Mouse (Mus musculus) heart, adult 11 months (tissue): ENCODE data around the gene Ap1s1.

Source experiments
- DNase-seq: peaks from one replicate; pipeline ENCODE4 v3.0.0; 2022

Gene Ap1s1

DNA sequence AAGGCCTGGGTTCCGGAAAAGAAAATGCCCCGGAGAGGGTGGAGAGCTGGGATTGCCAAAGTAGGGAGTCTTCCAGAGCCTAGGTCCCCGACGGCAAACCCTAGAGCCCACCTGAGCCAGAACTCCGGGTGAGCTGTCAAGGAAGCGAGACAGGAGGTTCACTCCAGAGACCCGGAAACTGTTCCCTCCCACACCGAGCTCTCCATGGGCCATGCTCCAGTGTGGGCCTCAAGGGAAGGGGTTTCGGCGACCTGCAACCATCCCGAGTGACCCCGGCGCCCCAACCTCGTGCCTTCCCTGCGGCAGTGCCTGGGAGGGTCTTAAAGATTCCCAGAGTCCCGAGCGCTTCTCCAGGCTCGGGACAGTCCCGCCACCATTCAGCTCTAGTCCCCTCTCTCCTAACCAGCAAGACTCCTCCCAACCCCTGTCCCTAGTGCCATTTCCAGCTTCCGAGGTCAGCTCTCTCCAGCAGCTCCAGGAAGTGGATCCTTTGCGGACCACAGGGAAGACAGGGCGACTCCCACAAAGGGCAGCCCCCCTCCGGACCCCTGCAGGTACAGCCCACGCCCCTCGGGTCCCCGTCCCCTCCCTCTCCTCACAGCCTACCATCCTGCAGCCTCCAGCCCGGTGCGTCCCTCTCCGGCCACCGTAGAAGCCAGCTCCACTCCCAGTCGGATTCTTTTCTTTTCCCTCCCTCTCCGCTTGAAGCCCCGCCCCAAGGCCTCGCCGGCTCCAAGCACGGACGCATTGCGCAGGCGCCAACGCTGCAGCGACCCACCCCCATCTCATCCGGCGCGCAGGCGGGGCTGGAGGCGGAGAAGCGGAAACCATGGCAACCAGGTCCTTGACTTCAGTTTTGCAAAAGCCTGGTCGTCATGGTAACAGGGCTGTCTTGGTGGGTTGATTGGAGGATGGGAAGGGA, at the start of gene Ap1s1:
Gene Ap1s1 (minus strand): TSS at position 734 of the 922 bp plus-strand sequence.
- peak; percentile 100 for DNase-seq

DNA sequence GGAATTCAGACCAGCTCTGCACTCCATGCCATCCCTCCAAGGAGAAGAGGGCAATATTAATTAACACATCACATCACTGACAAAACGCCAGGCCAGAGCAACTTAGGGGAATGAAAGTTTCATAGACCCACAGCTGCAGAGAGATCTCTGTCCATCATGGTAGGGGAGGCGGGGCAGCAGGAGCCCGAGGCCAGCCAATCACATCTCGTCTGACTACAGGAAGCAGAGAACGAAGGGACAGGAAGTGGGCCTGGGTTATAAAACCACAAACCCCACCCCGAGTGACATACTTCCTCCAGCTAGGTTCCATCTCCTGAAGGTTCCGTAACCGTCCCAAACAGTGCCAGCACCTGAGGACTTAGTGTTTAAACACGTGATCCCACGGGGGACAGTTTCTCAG, 49.2 kb upstream of the Ap1s1 start:
- peak; percentile 85 for DNase-seq

DNA sequence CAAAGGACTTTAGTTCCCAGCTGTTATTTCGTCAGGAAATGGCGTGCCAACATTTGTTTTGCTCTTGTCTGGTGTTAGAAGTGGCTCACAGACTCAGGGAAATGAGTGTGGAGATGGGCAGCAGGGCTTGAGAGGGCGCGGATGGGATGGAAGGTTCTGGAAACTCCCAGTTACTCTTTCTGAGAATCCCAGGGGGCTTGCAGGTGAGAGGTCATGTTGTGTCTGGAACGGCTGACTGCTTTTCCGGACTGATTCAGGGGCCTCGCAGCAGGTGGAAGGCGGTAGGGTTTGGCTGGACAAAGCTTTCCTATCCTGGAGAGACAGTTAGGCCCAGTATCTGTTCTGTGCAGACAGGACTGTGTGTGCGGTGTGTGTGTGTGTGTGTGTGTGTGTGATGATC, 47.8 kb upstream of the Ap1s1 start:
- peak; percentile 96 for DNase-seq

DNA sequence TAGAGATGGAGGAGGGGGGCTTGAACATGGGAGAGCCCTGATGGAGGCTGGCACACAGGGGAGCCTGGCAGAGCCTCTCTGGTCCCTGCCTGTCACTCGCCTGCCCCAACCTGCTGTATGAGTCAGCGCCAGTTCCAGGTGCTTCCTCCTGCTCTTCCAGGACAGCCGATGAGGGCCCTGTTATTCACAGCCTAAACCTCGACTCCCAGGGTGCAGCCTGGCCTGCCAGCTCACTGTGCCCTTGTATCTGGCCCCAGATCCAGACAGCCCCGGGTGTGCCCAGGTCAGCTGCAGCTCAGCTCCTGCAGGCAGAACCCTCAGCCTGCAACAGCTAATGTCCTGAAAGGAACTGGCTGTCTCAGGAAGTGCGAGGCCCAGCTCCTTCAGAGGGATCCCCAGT, 45.6 kb upstream of the Ap1s1 start:
- DNase-seq: peak; percentile 92

DNA sequence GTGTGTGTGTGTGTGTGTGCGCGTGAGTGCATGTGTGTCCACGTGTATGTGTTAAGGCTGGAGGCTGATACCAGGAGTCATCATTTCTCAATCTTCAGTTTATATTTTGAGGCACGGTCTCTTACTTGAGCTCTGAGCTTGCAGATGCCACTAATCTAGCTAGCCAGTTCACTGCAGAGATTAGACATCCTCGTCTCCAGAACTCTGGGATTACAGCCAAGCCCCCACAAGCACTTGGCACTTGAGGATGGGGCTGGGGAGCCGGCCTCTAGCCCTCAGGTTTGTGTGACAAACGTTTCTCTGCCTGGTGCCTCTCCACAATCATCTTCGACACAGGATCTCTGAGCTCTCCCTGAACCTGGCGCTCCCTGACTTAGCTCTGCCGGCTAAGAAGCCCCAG, 44.9 kb upstream of the Ap1s1 start:
- DNase-seq: no peak

DNA sequence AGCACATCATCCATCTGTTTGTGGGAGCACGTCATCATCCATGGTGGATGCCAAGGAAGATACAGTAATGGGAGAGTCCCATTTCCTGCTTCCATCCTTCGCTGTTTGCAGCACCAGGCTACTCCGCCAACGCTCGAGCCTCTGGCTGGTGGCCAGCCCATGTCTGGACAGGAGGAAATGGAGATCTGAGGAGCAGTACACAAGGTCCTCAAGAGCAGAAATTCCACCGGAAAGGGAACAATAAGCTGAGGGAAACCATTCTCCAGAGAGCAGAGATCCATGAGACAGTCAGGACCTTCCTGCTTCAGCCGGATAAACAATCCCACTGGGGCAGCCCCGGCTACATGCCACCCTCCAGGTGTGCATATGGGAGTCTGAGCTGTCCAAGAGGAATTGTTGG, 41.5 kb upstream of the Ap1s1 start:
- DNase-seq: peak; percentile 99

DNA sequence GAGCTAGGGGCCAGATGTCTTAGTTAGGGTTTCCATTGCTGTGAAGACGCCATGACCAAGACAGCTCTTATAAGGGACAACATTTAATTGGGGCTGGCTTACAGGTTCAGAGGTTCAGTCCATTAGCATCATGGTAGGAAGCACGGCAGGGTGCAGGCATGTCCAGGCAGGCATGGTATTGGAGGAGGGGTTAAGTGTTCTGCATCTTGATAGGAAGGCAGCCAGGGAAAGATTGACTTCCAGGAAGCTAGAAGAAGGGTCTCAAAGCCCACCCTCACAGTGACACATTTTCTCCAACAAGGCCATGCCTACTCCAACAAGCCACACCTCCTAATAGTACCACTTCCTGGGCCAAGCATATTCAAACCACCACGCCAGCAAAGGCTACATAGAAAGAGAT, 39.8 kb upstream of the Ap1s1 start:
- DNase-seq: no peak

- no peak for DNase-seq
These were observed 39.1 kb upstream of the Ap1s1 start for GRCm38 (mm10) chr5:137085021-137085420.

- no peak for DNase-seq
These were observed 37.1 kb upstream of the Ap1s1 start for GRCm38 (mm10) chr5:137083051-137083450.

DNA sequence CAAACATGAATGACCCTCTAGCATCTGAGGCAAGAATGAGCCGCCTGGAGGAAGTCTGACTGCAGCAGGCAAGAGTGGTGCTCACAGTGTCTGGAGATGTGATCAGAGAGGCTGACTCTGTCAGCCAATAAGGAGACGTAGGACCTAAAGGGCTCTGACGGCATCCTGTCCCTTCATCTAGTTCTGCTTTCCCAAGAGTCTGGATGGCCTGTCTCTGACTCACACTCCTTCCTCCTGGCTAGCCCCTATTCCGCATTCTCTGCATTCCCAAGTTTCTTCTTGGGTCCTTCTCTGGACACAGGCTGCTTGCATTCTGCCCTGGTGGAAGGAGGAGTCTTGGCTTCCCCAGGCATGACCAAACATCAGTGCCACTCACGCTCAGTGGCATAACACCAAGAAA, 33.9 kb upstream of the Ap1s1 start:
- peak; percentile 98 for DNase-seq

- DNase-seq: peak; percentile 93
These were observed 32.7 kb upstream of the Ap1s1 start for GRCm38 (mm10) chr5:137078616-137079015.

DNA sequence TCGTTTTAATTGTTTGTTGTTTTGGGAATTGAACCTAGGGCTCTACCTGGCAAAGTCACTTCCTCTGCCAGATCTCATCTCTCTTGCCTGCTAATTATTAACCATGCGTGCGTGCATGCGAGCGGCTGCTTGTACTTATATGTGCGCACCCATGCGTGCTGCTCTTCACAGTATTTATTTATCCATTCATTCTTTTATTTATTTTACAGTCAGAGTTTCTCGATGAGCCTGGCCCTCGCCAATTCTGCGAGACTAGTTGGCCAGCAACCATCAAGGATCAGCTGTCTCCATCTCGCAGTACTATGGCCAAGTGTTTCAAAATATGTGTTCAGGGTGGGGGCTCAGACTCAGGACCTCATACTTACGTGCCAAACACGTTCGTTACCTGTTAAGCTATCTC, 32.1 kb upstream of the Ap1s1 start:
- DNase-seq: peak; percentile 94

GRCm38 (mm10) chr5:137077187-137077586, 31.3 kb upstream of the Ap1s1 start:
- DNase-seq: peak; percentile 86

DNA sequence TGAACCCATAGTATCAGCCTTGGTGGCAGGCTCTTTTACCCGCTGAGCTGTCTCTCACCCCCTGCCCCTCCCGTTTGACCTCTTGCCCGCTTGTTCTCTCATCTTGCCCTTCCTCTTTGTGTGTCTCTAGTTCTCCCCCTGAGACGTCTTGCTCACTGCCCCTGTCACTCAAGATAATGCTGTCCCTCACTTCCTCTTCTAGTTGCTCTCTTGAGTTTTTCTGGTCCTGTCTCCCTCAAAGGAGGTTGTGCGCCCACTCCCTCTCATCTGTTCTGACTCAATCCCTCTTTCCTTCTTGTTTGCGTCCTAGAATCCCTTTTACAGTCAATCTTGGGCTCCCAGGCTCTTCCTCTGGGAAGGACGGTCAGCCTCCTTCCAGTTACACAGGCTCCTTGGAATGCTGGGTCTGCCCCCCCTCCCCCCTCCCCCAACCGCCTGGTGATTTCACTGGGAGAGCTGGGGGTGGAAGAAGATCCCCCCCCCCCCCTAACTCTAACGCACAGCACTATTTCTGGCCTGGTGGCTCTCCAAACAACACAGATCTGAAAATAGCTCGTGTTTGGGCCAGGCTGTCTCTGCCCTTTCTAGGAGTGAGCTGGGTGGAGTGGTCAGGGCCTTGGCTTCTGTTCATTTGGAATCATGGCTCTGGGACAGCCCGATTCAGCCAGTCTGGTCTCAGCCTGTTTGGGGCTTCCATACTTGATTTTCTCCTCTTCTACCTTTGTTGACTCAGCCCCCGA, 30.4 kb upstream of the Ap1s1 start:
- peak; percentile 98 for DNase-seq

GRCm38 (mm10) chr5:137075726-137076125, 29.8 kb upstream of the Ap1s1 start:
- no peak for DNase-seq

DNA sequence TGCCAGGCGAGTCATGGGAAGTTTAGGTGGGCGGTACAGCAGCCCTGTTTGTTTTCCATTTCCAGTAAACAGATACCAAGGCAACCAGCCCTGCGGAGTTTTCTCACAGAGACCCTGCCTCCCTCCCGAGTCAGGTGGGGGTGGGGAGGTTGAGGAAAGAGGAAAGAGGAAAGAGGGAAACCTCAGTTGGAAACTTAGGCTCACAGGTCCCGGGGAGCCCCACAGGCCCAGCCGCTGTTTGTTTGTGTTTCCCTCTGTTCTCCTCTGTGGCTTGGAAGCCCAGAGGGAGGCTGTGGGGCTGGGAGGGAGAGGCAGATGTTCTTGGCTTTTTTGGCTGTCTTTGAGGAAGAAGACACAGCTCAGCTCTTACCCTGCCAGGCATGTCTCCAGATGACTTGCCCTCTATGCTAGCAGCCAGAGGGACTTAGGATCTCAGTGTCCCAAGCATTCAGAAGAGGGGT, 28.3 kb upstream of the Ap1s1 start:
- peak; percentile 98 for DNase-seq

- peak; percentile 92 for DNase-seq
These were observed 27.2 kb upstream of the Ap1s1 start for GRCm38 (mm10) chr5:137073141-137073540.

- peak; percentile 100 for DNase-seq
These were observed 26.4 kb upstream of the Ap1s1 start, which contains the start of gene Serpine1 for GRCm38 (mm10) chr5:137072079-137072960. TSS of gene Serpine1 (minus strand) at chr5:137072268.

- no peak for DNase-seq
These were observed 25.1 kb upstream of the Ap1s1 start for GRCm38 (mm10) chr5:137070881-137071605.

DNA sequence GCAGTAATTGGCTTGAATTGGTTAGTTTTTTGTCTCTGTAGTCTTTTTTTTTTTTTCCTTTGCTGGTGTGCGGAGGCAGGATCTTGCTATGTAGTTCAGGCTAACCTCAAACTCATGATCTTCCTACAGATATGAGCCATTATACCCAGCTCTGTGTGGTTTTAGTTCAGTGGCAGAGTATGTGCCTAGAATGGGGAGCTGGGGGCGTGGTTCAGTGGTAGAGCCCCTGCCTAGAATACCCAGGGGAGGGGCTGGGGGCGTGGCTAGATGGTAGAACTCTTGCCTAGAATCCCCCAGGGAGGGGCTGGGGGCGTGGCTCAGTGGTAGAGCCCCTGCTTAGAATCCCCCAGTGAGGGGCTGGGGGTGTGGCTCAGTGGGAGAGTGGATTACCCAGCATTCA, 22.8 kb upstream of the Ap1s1 start:
- no peak for DNase-seq

GRCm38 (mm10) chr5:137065923-137066322, 20.0 kb upstream of the Ap1s1 start:
- DNase-seq: no peak

- DNase-seq: no peak
These were observed 19.5 kb upstream of the Ap1s1 start for GRCm38 (mm10) chr5:137065454-137065853.
